Mouse (Mus musculus): ENCODE results near the gene Tenm4.

DNA sequence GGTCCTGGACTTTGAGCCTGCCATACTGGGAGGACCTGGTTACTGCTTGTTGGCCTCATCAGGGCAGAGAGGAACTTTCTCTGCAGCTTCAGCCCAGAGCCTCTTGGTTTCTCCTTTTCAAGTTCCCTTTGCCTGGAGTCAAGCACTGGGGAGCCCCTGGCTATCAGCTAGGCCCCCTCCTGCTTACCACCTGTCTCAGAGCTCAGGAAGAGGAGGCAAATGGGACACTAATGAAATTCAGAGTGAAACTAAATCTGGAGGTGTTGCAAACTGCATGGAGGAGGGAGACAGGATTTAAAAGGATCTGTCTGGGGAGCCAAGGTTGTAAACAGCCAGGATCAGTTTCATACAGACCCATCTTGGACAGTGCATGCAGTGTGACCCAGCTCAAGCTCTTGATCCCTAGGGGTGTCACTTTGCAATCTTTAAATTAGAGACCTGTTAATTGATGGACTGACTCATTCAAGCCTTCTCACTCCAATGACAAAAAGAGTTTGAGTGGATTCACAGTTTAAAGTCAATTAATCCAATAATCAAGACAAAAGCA lies 269.2 kb downstream of the Tenm4 start:
- TF ChIP-seq MAFK (IDR thresholded peaks at IDR 0.05; ENCODE audit: insufficient read depth, low read depth, low read length) = no peak
- no peak for TF ChIP-seq ZC3H11A (IDR thresholded peaks at IDR 0.05; ENCODE audit: borderline replicate concordance, low read depth, low read length)
- TF ChIP-seq HCFC1 (IDR thresholded peaks at IDR 0.05; ENCODE audit: borderline replicate concordance, insufficient read depth, low read length) = no peak
- no peak for TF ChIP-seq ZNF384 (IDR thresholded peaks at IDR 0.05; ENCODE audit: low read depth, low read length)
- TF ChIP-seq CHD2 (IDR thresholded peaks at IDR 0.05; ENCODE audit: low read depth, low read length) = no peak
